Mouse (Mus musculus): ENCODE measurements around the gene Adra1b.

Gene Adra1b

DNA sequence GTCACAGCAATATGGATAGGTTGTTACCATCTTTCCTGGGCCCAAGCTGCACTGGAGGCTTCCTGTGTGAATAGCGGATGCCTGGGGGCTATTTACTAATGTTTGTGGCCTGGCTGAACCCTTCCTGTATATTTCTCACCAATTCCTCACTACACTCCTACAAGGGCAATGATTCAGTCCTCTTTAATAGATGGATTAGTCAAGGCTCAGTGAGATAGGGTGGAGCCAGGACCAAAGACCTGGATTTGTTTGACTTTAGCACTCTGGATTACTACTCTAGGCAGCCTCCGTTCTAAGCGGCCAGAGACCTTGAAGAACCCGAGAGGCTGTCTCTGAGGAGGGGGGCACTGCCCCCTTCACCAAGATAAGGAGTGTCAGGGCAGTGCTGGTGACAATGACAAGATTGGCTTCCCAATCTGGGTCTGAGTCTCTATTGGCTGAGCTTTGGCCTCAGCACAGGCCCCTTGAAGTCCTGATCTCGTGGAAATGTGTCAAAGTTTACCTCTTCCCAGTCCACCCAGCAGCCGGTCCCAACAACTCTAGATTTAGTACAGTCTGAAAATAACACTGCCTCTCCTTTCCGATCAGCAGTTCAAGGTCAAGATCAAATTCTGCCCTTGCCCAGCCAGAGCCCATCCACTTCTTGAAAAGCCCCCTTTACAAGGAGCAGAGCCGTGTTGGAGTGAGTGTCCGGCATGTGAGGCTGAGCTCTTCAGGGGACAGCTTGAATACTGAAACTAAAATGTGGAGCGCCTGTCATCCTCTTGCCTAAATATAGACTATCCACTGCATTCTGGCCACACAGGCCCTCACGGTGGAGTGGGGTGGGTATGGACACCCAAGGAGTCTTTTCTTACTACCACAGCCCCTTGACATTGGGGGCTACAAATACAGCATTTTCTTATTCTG, 80.2 kb downstream of the Adra1b start:
- in situ Hi-C loops (cut with MseI, MboI), result no loop called here

DNA sequence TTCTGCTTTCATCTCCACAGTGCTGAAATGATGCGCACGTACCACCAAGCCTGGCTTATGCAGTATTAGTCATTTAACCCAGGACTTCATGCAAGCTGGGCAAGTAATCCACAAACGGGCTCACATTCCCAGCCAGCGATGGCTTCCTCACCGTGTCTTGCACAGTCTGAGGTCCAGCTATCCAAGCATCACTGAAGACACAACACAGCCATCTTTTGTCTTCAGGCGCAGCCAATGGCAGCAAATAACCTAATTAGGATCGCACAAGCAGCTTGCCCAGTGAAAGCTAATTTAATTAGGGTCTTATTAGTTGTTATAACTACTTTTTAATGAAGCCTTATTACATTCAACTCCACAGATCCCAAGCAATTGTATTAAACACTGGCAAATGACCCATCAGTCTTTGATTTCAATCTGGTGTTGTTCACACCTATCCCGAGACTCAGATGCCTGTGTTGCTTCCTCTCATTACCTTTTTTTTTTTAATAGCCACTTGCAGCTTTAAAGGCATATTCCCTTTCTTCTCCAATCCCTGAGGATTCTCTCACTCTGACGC, 83.6 kb downstream of the Adra1b start:
- in situ Hi-C loops (cut with MseI, MboI), result no loop called here

DNA sequence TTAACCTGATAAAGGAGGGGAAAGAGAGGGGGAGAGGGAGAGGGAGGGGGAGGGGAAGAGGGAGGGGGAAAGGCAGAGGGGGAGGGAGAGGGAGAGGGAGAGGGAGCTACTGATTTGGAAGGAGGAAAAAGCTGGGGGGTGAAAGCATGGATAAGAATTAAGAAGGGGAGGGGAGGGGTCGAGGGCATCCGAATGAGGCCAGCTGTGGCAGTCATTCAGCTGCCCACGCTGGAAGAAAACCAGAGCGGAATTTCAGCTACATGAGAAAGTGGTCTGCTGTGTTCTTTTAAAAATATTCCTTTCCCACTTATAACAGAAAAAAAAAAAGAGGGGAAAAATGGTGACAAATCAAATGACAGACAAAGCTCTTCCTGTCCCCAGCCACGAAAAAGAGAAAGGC, 88.5 kb downstream of the Adra1b start:
- in situ Hi-C loops (cut with MseI, MboI), result no loop called here

DNA sequence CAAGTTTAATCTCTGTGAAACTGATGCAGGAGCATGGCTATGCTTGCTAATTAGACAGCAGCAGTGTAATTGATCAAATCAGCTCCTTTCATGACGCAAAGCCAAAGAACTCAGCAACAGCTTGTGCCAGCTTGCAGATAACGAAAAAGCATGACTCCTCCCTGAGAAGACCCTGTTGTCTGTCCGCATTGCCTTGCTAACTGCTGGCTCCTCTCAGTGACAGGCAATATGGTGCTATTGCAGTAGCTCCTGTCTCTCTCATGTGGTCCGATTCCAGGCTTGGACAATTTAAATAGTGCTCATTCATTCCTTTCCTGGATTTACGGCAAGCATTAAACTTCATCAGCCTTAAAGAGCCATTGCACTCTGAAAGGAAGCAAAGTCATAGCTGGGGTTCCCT, 93.3 kb downstream of the Adra1b start:
- in situ Hi-C loops (cut with MseI, MboI), result no loop called here

DNA sequence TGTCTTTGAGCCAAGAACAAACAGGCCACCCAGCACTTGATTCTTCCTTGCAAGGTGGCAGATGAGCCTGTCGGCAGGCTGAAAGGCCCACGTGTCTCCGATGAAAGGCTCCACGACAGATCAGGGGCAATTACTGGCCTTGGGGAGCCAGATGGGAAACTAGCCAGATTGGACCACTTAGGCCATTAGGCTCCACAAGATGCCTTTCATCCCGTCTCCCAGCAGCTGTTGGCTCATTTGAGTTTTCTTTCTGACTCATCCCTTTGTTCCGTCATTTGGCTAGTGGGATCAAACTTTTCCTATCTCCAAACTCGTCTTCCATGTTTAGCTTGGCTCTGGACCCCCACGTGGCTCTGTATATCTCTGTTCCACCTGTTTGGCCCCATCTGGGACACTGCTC, 105.0 kb downstream of the Adra1b start:
- in situ Hi-C loops (cut with MseI, MboI), result no loop called here

DNA sequence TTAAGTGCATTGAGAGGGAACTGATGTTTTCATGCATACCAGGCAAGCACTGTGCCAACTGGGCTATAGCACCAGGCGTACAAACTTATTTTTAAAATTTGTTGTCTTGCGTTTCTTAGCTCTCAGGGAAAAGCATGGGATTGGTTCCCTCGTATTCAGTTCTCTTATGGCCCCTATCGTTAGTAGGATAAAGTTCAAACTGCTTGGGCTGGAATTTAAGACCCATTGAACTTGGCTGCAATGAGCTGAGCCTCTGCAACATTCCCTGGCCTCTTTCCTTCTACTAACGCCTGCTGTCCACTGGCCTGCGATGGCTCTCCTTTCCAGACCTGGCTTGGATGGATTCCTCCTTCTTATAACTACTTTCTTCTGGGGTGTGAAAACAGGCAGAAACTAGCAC, 110.6 kb downstream of the Adra1b start:
- in situ Hi-C loops (cut with MseI, MboI), result no loop called here

DNA sequence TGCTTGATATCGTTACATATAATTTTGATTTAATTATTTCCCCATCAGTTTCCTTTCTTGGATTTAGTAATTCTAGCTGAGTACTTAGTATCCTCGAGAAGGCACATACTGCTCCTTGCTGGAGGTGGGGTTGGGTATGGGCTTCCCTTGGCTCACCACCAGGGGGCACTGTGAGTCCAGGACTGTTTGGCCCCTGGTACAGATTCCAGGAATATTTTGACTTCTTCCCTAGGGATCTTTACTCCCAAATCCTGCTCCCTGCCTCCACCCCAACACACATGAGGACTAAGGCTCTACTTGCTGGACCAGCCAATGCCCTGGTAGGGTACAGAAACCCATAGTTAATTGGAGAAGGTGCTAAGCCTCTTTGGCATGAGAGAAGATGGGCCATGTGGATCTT, 117.2 kb downstream of the Adra1b start:
- in situ Hi-C loops (cut with MseI, MboI), result loop anchor here (5.0 to 10.0 kb wide), 2 partner anchors 541 to 544 kb away; no protein-coding TSS in a partner anchor

DNA sequence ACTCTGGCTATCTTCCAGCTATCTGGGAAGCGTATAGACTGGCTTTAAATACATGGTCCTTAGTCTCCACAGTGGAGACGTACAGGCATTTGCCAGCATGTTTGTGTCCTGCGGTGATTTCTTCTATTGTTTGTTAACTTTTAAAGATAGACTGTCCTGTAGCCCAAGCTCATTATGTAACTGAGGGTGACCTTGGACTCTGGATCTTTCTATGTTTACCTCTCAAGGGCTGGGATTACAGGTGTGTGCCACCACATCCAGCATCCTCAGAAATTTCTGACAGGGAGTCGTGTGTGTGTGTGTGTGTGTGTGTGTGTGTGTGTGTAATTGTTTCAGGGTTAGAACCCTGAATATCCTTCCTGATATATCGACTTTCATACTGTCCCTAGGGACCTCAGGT, 117.9 kb downstream of the Adra1b start:
- in situ Hi-C loops (cut with MseI, MboI), result loop anchor here (5.0 to 10.0 kb wide), 2 partner anchors 542 to 544 kb away; no protein-coding TSS in a partner anchor

DNA sequence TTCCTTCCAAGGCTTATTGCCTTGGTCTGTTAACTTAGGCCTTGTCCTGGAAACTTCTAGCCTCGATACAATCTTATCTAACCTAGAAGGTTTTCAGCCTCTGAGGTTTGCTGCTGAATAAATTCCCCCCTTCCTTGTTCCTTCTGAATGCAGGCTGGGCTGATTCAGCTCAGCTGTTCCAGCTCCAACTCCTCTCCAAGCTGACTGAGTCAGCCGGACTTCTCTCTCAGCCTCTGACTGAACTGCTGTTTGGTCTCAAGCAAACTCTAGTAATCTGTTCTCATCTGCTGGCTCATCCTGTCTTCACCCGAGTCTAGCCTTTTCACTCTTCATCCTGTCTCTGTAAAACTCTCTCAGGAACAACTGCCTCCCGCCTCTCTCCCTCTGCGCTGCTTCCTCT, 121.5 kb downstream of the Adra1b start:
- in situ Hi-C loops (cut with MseI, MboI), result no loop called here

DNA sequence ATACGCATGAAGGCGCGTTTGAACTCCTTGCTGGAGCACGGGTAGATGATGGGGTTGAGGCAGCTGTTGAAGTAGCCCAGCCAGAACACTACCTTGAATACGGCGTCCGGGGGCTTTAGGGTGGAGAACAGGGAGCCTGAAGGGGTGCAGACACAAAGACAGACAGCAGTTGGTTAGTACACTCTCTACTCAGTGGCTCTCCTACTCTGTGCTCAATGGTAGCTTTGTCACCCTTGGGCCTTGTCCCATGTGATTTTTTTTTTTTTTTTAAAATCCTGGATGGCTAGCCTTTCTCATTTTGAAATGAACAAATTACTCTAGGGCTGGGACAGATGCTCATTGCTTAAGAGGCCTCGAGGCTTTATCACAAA, 124.7 kb downstream of the Adra1b start:
- in situ Hi-C loops (cut with MseI, MboI), result no loop called here

DNA sequence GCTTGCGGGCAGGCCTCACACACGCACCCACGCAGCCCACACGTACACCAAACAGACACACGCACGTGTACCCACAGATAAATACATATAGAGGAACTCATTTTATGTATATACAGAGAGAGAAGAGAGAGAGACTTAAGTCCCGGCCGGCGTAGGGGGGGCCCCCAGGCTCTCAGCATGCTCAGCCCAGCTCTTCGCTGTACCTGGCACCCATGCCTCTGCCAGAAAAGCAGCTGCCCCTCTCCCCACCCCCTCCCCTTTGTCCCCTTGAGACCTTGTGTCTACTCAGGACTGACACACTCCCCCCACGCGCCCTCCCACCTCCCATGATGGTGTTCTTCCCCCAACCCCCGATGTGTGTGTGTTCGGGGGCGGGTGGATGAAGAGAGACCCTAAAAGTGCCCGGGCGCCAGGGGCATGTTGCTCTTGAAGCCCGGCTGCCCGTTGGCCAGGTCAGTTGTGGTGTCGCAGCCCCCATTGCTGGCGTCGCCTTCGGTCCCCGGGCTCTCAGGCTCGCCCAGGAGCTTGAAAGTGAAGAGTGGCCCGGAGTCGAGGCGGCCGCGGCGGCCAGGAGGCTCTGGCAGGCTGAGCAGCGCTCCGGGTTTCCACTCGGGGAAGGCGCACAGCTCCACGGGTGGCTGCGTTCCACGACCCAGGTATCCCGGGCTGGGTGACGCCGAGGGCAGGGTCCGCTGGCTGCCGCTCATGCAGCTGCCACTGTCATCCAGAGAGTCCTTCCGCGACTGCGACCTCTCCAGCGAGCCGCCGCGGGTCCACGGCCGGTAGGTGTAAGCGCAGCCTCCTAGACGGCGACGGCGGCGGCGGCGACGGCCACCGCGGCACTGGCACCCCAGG, 125.3 kb downstream of the Adra1b start:
- in situ Hi-C loops (cut with MseI, MboI), result no loop called here

DNA sequence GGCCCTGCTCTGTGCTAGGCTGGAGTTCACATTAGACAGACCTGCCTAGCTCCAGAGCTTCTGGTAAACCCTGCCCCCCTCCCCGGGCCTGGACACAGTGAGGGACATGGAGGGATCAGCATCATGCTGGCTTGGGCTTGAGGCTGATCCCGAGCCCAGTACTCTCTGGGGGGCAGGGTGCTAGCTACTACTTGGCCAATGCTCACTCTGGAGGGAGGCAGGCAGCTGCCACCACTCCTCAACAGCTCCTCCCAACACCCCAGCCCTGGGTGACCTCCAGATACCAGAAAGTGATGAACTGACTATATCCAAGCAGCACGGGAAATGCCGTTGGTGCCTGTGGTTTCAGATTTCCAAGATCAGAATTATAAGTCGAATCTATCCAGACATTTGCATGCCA, 127.3 kb downstream of the Adra1b start:
- in situ Hi-C loops (cut with MseI, MboI), result no loop called here

DNA sequence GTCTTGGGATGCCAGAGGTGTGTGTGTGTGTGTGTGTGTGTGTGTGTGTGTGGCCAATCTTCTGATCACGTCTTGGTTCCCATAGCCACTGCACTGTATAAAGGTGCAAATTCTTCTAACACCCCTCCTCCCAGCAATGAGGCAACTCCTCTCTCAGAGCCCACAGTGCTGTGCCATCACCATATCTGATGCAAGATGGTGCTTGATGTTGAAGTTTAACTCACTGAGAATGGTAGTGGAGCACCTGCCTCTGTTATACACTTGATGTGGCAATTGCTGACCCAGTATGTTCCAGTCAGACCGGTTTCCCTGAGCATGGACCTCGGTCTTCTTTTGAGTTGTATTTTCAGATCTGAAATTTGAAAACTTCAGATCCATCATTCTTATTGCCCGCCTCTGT, 130.9 kb downstream of the Adra1b start:
- in situ Hi-C loops (cut with MseI, MboI), result no loop called here

DNA sequence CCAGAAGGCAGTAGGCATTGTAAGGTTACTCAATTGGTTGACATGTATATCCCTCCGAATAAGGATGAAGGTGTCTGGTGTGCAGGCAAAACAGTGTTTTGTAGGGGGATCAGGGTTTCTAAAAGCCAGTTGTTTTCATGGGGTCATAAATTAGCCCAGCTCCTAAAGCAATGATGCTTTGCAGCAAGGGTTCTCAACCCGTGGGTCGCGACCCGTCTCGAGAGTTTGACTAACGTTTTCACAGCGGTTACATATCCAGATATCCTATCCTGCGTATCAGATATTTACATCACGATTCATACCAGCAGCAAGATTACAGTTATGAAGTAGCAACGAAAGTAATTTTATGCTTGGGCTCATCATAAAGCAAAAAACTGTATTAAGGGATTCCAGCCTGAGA, 133.3 kb downstream of the Adra1b start:
- in situ Hi-C loops (cut with MseI, MboI), result no loop called here

DNA sequence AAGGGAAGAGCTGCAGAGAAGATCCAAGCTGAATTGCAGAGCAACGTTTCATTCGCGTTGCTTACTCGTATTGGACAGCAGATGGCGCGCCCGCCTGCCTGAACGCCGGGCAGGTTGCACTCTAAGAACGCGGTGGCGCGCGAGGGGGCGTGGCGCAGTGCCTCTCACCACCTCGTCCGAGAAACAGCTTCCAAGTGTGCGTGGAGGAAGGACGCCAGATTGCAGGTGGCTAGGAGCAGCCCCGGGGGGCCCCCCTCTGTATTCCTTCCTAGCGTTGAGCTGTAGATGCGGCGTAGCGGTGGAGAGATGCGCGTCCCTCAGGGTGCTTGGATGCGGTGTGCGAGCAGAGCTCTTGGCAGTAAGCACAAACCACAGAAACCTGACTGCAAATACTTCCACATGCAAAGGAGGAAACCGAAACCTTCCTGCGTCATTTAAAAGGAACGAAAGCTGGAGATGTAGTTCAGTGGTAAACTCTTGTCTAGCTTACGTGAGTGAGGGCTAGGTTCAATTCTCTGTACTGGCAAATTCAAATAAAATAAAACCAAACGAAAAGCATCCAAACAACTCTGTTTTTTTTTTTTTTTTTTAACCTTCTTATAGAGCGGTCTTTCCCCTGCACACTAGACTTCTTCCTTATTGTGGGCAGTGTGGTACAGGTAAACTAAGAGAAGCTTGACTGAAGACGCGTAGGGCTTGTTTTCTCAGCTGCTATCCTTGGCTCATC, 133.9 kb downstream of the Adra1b start:
- in situ Hi-C loops (cut with MseI, MboI), result no loop called here

DNA sequence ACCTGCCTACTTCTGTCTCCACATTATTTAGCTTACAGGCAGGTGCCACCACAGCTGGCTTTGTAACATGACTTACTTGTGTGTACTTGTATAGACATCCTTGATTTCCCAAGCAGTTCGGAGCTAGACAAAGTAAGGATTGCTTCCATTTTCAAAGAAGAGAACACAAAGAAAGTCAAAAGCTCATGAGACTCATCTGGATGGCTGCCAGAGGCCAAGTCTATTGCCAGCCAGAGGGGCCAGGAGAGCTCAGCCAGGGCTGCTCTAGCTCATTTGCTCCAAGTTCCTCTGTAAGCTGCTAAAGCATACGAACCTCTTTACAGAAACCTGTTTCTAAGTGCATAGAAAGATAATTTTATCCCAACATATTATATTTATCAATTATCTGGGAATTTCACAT, 142.6 kb downstream of the Adra1b start:
- in situ Hi-C loops (cut with MseI, MboI), result no loop called here

DNA sequence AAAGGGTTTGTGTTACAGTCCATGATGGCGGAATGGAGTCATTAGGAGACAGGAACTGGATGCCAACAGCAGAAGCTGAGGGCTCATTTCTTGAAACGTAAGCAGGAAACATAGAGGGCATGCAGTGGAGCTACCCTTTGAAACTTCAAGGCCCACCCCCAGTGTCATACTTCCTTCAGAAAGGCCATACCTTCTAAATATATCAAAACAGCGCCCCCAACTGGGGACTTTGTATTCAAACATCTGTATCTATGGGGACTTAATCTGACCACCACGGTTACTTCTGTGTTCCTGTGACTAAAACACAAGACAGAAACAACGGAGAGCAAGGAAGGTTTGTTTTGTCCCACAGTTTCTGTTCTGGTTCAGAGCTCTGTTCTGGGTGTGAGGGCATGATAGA, 145.6 kb downstream of the Adra1b start:
- in situ Hi-C loops (cut with MseI, MboI), result no loop called here

DNA sequence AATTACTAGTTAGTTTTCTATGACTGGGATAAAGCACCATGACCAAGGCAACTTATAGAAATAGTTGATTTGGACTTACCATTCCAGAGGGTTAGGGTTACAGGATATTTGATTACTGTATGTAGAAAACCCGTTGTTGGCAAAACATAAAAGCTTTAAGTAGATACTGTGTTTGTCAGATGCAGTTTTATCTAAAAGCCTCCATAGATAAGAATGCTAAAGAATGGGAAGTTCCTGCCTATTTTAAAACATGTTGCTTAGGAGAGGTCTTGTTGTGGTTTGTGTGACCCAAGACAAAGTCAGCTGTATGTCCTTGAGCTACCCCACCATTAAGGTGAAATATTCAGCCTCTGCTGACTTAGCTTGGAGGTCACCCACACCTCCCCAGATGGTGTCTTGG, 146.4 kb downstream of the Adra1b start:
- in situ Hi-C loops (cut with MseI, MboI), result no loop called here

DNA sequence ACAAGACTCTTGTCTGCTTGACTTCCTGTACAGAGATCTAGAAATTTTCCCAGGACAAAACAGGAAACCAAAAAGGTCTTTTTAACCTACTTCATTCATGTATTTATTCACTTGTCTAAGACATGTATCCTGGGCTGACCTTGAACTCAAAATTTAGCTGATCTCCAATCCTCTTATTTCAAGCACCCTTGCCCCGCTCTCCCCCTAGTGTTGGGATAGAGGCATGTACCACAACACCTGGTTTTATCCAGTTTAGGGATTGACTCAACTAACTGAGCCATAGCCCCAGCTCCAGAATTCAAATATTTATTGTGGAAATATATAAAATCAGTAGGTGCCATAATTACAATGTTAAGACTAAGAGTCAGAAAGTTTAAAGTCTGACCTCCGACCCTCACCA, 149.5 kb downstream of the Adra1b start:
- in situ Hi-C loops (cut with MseI, MboI), result no loop called here

DNA sequence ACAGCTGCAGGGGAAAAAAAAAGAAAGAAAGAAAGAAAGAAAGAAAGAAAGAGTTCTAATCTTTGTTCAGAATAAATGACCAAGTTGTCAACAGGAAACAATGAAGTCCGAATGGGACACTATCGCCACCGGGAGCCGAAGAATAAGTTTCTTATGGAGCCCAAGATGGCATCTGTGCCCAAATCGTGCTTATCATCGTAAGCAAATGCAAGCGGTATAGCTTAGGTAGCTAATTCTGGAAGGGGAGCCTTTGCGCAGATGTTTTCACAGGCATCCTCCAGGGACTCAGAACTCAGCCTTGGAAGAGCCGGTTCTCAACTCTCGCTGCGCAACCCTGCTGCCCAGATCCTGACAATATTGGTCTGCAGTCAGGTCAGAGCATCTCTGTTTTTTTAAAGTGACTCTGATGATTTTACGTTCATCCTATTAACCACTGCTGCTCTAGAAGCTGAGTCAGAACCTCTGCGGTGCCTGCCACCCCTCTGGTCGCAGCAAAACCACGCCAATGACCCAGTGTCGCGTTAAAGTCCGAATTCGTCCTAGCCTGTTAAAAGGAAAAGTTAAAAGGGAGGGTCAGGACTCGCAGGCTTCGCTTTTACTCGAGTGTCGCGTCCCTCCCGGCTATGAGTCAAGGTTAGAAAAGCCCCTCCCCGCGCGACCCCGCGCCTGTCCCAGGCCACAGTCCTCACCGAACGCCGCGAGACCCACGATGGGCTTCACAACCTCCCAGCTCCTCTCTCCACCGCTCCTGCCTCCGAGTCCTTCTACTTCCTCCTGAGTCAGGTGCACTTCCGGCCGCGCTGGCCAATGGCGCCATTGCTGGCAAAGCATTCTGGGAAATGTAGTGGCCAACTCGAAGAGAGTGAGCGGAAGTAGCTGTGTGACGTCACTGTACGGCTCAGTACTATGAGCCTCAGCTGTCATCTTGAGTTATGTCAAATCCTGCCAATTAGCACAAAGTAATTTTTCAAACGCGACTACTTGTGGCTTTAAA, 153.5 kb downstream of the Adra1b start, which contains the start of gene Ttc1:
Gene Ttc1, minus strand, starts transcription at position 776 of the 994 bp plus-strand sequence.
- in situ Hi-C loops (cut with MseI, MboI), result no loop called here
